Mouse (Mus musculus) left cerebral cortex, adult 2 months (tissue): ENCODE results near the gene Prpf6. TPM values are rescaled to one million over a fixed set of nuclear protein-coding genes. Genes with fewer than 3 reads are reported as not detected.
A peak's percentile ranks its signal among the peaks of the same experiment; 100 is the strongest.

Experiments
- DNase-seq, 2 experiments: peaks; one replicate each; pipeline ENCODE4 v3.0.0; 2021 to 2022; ENCODE audit warnings: low spot score in 2 of 2, mixed read lengths in 1 of 2; ENCODE audit errors: extremely low spot score in 1 of 2
- H3K27ac ChIP-seq: fragments of 200-600 bp; 2 replicates; pipeline ENCODE4 v1.8.1; 2022
- H3K4me3 ChIP-seq: fragments of 200-600 bp; 2 replicates; pipeline ENCODE4 v1.8.1; 2022
- CTCF ChIP-seq: fragments of 200-600 bp; IDR thresholded peaks from 2 replicates; pipeline ENCODE4 v1.8.1; 2022; ENCODE audit warnings: antibody characterized with exemption, mild to moderate bottlenecking, moderate library complexity
- intact Hi-C: fragments of 180-260 bp; cut with DNase I; formaldehyde crosslinking; loops from one replicate; pipeline ENCODE4 v1.15.1; 2025
- total RNA-seq, 2 experiments: library from RNA; stranded (reverse); gene quantifications; 2 replicates each; pipeline ENCODE4 v1.2.3; 2021

Prpf6 gene
- total RNA-seq, 2 experiments from 2014 or later = 54.4 to 57.4 TPM

DNA sequence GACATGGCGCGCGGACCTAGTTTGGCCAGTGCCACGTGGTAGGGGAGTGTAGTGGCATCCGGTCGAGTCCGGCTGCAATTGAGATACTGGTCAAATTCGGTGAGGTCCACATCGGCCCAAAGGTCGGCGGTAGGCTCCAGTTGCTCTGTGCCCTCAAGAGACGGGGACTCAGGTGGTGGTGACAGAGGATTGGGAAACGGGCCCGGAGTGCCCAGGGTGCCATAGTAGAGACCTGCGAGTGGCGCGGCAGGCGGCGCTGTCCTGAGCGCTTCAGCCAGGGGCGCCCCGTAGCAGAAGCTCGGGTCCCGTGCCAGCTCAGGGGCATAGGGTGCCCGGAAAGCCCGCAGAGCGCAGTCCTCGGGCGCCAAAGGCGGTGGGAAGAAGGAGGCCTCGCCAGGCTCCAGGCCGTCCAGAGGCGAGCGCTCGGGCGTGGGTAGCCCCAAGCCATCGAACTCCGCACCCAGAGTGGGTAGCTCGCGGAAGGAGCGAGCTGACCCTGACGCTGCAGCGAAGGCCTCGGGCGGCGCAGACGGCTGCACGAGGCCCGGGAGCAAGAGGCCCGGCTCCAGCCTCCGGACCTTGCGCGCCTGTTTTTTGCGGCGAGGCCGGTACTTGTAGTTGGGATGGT is 78.7 kb downstream of the Prpf6 start:
- H3K27ac ChIP-seq = peak overlapping the region; percentile 59; the same call in 1 of the 2 replicates
- DNase-seq = no peak
- intact Hi-C loops = no loop called here
- peak overlapping the region; percentile 40 for H3K4me3 ChIP-seq
- no peak; the same call in 1 of the 2 replicates for TF ChIP-seq CTCF

DNA sequence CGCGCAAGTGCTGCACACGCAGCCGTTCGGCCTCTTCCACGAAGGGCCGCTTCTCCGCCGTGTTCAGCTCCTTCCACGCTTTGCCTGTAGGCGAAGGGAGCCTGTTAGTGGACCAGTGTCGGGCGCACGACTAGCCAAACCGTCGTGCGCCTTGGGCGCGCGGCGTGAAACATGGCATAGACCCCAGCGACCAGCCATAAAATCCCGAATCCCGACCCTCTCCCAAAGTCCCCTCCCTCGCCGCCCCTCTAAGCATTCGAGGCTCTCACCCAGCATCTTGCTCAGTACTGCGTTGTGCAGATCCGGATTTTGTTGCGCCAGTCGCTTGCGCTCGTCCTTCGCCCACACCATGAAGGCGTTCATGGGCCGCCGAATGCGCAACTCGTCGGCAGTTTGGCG is 79.2 kb downstream of the Prpf6 start:
- no peak for TF ChIP-seq CTCF
- H3K27ac ChIP-seq = peak overlapping the region; percentile 59
- intact Hi-C loops = no loop called here
- peak overlapping the region; percentile 40 for H3K4me3 ChIP-seq
- DNase-seq = no peak

DNA sequence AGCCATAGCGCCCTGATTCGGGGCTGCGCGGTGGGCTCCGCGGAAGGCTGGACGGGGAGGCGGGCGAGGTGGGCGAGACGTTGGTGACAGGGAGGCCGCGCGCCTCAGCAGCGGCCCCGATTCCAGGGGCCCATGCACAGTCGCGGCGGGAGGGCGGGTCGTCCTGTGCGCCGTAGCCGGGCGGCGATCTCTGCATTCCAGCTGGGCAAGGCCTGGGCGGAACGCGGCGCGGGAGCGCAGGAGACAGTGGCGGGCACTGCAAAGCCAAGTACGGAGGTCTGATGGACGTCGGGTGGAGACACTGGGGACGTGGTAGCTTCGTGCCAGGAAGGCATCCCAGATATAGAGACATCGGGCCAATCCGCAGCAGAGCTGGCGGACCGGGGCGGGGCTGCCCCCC is 79.7 kb downstream of the Prpf6 start, which contains the start of gene Sox18:
Gene Sox18 (minus strand): TSS at position 315 of the 400 bp plus-strand sequence.
- intact Hi-C loops = no loop called here
- DNase-seq = peak in 1 of 2 experiments; percentile 43
- no peak for TF ChIP-seq CTCF
- Histone ChIP-seq H3K4me3 (peak within 1 kb of the TSS; percentile 40), H3K27ac (peak within 1 kb of the TSS; percentile 59)

DNA sequence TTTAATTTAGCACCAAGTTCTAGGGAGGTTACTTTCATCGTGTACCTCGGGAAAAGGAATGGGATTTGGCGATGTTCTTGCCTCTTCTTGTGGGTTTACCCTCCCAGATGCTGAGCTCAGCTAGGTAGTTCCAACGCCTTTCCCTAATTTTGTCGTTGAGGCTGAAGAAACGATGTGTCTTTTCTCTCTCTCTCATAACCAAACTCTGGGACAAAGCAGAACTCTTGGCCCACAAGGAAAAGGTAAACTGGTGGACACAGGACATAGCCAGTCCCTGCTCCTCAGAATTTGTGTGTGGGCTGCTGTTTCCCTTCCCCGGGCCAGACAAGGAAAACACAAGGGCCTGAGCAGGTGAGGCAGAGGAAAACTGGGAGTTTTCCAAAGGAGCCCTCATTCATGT is 80.3 kb downstream of the Prpf6 start:
- Histone ChIP-seq H3K4me3 (peak overlapping the region; percentile 40), H3K27ac (no peak overlapping the region)
- DNase-seq = no peak
- intact Hi-C loops = no loop called here
- TF ChIP-seq CTCF = no peak

DNA sequence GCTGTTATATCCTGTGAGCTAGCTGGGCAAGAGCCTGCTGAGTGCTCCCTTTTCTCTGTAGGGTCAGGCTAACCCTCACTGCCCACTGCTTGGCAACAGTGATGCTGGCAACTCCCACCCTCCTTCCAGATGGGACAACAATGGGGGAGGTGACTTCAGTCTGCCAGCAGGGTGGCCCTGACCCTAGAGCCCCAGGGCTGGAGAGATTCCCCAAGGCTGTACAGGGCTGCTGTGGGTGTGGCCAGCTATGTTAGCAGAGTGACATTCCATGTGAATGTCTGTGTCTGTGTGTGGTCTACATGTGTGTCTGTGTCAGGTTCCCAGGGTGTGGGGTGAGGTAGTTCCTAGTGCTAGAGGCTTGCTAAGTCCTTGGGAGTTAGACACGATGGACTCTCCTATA is 81.8 kb downstream of the Prpf6 start:
- intact Hi-C loops = no loop called here
- TF ChIP-seq CTCF = no peak
- Histone ChIP-seq H3K4me3 (no peak overlapping the region), H3K27ac (no peak overlapping the region)
- no peak for DNase-seq

DNA sequence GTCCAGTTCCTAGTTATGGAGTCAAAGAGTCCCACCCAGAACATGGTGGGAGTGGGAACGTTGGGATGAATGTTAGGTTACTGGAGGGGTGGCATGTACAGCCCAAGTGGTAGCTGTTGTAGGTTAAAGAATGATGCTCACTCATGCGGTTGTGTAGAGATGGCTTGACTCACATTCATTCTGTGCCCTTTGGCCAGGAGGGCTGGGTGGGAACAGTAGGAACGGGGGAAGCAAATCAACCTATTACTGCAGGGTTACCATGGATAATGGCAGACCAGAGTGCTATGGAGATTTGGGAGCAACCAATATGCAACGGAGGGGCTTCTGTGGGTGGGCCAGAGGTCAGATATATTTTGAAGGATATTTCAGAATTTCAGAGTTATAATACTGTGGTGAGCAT is 83.3 kb downstream of the Prpf6 start:
- intact Hi-C loops = loop anchor here (5.0 kb wide), 1 partner anchor 73 kb away; no protein-coding TSS in a partner anchor
- Histone ChIP-seq H3K27ac (peak overlapping the region; percentile 45; the same call in 1 of the 2 replicates), H3K4me3 (no peak overlapping the region)
- DNase-seq = no peak
- no peak for TF ChIP-seq CTCF

DNA sequence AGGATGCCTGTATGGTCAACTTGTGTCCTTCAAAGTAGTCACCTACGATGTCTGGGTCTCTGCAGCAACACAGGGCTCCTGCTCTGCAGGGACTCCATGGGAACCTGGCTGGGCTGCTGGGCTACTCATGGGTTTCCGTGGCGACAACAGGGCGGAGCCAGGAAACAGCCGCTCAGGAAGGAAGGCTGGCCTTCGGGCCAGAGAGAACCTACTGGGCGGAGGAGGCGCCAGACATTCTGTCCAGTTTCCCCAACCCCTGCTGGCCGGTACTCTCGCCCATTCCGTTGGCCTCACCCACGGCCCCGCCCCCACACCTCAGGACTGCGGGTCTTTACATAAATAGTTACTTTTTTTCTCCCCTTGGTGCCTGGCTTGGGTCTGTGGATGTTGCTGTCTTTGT is 83.8 kb downstream of the Prpf6 start:
- intact Hi-C loops = loop anchor here (5.0 kb wide), 1 partner anchor 73 kb away; no protein-coding TSS in a partner anchor

DNA sequence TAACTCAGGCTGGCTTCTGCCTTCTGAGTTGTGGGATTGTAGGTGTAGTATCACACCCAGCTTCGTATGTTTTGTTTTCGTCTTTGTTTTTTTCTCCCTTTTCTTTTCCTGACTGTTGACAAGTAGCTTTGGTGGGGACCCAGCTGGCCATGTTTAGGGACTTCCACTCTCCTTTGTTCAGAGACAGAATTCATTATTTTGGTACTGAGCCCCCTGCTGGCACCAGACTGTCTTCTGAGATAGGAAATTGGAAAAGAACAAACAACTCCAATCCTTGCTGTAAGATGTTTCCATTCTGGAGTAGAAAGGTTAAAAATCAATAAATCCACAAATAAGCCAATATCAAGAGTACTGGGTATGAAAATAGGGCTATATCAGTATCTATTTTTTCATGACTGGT is 84.8 kb downstream of the Prpf6 start:
- no peak for DNase-seq
- peak overlapping the region; percentile 76 for H3K27ac ChIP-seq
- intact Hi-C loops = loop anchor here (5.0 kb wide), 1 partner anchor 74 kb away; no protein-coding TSS in a partner anchor
- H3K4me3 ChIP-seq = no peak overlapping the region
- TF ChIP-seq CTCF = peak; percentile 33

More for the DNA sequence above, 83.8 kb downstream of the Prpf6 start:
- peak in 1 of 2 experiments; percentile 46 for DNase-seq
- no peak; the same call in 1 of the 2 replicates for TF ChIP-seq CTCF
- Histone ChIP-seq H3K27ac (peak overlapping the region; percentile 76), H3K4me3 (no peak overlapping the region)

DNA sequence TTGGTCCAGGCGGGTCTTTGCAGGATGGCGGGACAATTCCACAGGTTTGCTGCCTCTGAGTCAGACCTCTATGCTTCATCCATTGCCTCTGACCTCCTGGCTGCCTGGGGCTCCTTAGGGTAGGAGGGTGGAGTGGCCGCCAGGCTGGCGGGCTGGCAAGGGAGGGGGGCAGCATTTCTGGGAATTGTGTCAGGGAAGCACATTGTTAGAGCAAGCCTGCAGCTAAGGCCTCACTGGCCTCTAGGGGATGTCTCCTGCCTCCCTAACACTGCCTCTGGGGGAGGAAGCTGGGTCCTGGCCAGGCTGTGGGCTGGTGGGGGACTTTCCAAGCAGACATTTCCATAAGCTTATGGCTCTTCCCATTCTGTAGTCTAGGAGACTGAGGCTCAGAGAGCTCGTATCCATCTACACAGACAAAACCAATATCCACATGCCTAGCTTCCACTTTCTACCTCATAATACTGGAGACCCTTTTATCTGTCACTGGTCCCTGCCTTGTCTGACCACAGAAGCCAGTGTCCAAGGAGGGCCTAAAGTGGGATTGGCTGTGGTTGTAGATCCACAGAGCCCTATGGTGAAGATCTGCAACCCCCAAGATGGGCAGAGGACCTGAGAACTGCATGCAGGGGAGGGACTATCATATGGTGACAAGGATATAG is 85.6 kb downstream of the Prpf6 start:
- peak overlapping the region; percentile 76 for H3K27ac ChIP-seq
- no peak for DNase-seq
- intact Hi-C loops = loop anchor here (5.0 kb wide), 1 partner anchor 75 kb away; no protein-coding TSS in a partner anchor
- TF ChIP-seq CTCF = peak; percentile 38
- H3K4me3 ChIP-seq = no peak overlapping the region

DNA sequence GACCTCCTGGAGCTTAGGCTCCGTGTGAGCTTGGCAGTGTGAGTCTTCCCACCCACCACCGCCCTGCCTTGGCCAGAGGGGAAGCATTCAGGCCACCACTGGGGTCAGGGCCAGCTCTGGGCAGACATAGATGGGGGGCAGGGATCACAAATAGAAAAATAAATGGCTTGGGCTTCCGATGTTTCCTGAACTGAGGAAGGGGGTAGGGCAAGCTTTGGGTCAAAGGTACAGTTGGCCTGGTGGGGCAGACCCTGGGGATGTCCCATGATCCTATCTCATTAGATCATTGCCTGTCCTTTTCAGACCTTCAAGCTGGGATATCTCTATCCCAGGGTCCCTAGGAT is 86.1 kb downstream of the Prpf6 start:
- TF ChIP-seq CTCF = no peak
- intact Hi-C loops = loop anchor here (1.0 to 5.0 kb wide), 2 partner anchors 18 to 75 kb away; no protein-coding TSS in a partner anchor
- no peak for DNase-seq
- peak overlapping the region; percentile 70 for H3K27ac ChIP-seq
- no peak overlapping the region for H3K4me3 ChIP-seq

DNA sequence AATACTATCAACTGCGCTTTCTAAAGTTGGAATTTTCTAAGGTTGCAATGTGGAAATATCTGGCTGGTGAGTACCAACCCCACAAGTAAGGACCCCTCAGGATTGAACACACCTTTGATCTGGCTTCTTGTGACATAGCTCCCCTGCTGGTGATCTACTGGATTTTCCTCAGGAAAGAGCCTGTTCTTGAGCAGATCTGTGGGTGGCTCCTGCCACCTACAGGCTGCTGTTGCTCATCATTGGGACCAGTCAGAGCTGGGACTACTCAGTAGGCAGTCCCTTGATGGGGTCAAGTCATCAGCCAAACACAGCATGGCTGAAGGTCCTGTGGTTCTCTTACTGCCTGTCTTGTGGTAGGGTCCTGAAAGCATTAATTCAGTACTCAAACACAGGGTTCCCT is 87.1 kb downstream of the Prpf6 start:
- no peak overlapping the region for H3K4me3 ChIP-seq
- TF ChIP-seq CTCF = peak; percentile 99
- H3K27ac ChIP-seq = peak overlapping the region; percentile 96
- peak; percentile 64 to 79 for DNase-seq
- intact Hi-C loops = loop anchor here (1.0 to 5.0 kb wide), 2 partner anchors 19 to 76 kb away; no protein-coding TSS in a partner anchor
